Mouse (Mus musculus) stomach, postnatal 0 days (tissue): ENCODE results near the gene Mapk11. TPM values are rescaled to one million over a fixed set of nuclear protein-coding genes. Genes with fewer than 3 reads are reported as not detected.

ENCODE experiments used
- ATAC-seq: fragments of 200-750 bp; cut with Nextera tagmentation; 2 replicates; pipeline ENCODE4 v1.8.0; 2017; ENCODE audit not compliant: low FRiP score, low TSS enrichment
- DNase-seq: peaks from one replicate; pipeline ENCODE4 v3.0.0-alpha.2; 2016; ENCODE audit warnings: low spot score
- H3K27ac ChIP-seq: fragments of 300-500 bp; sonication (generic); replicated peaks from 2 replicates; pipeline ENCODE4 v1.5.1; 2014; ENCODE audit warnings: mild to moderate bottlenecking, control low read depth
- H3K27me3 ChIP-seq: fragments of 300-500 bp; sonication (generic); 2 replicates; pipeline ENCODE4 v1.6.1; 2014; ENCODE audit warnings: low read length; ENCODE audit not compliant: control insufficient read depth, insufficient read depth
- H3K36me3 ChIP-seq: fragments of 300-500 bp; sonication (generic); 2 replicates; pipeline ENCODE4 v1.6.1; 2014; ENCODE audit warnings: low read length, mixed read lengths; ENCODE audit not compliant: control insufficient read depth, insufficient read depth
- H3K4me1 ChIP-seq: fragments of 300-500 bp; sonication (generic); replicated peaks from 2 replicates; pipeline ENCODE4 v1.6.1; 2014; ENCODE audit warnings: antibody characterized with exemption; ENCODE audit not compliant: control insufficient read depth, insufficient read depth
- H3K4me2 ChIP-seq: fragments of 300-500 bp; sonication (generic); replicated peaks from 2 replicates; pipeline ENCODE4 v1.6.1; 2014; ENCODE audit warnings: low read depth, mild to moderate bottlenecking, control low read depth, moderate library complexity
- H3K4me3 ChIP-seq: fragments of 300-500 bp; sonication (generic); 2 replicates; pipeline ENCODE4 v1.5.1; 2014; ENCODE audit warnings: low read depth, low read length, control low read depth
- H3K9ac ChIP-seq: fragments of 300-500 bp; sonication (generic); 2 replicates; pipeline ENCODE4 v1.6.1; 2014; ENCODE audit warnings: mild to moderate bottlenecking, low read length, control low read depth, mixed read lengths
- H3K9me3 ChIP-seq: fragments of 300-500 bp; sonication (generic); 2 replicates; pipeline ENCODE4 v1.6.1; 2016; ENCODE audit warnings: low read length; ENCODE audit not compliant: control insufficient read depth
- CTCF ChIP-seq: IDR thresholded peaks from 2 replicates; pipeline ENCODE4 v1.5.1; 2016; ENCODE audit warnings: antibody characterized with exemption, low read depth, mild to moderate bottlenecking, moderate library complexity
- EP300 ChIP-seq: optimal IDR thresholded peaks from 2 replicates; pipeline ENCODE3; 2016; ENCODE audit warnings: antibody characterized with exemption
- WGBS: fragments of 180-500 bp; shearing (Covaris S2); extraction: QIAGEN DNeasy Blood & Tissue Kit; methylation state at CpG from one replicate; pipeline ENCODE4 v1.1.7; 2014; 5-methylcytosine and 5-hydroxymethylcytosine counted together
- polyA plus RNA-seq: library from polyadenylated mRNA; unstranded; fragments of >200 nt; fragmentation: Nextera tagmentation; extraction: Ambion mirVana; gene quantifications from 2 replicates; pipeline ENCODE4 v1.2.1, GENCODE M21; 2015

The Mapk11 gene
- polyA plus RNA-seq, 1 experiment from 2014 or later = 2.1 TPM

GRCm38 (mm10) chr15:89130245-89130644 lies 19.2 kb downstream of the Mapk11 start:
- Histone ChIP-seq H3K4me3 (no peak overlapping the region), H3K9me3 (no peaks in the 10 kb centered on the region), H3K9ac (no peak overlapping the region), H3K4me2 (no peak overlapping the region), H3K36me3 (no peaks in the 10 kb centered on the region), H3K4me1 (peaks cover 9% of the 10 kb centered on the region; the same call in 1 of the 2 replicates), H3K27me3 (no peaks in the 10 kb centered on the region), H3K27ac (no peak overlapping the region)
- ATAC-seq (no peak), DNase-seq (no peak)
- TF ChIP-seq CTCF = no peak
- TF ChIP-seq EP300 = no peak

- TF ChIP-seq CTCF (peak; percentile 95), EP300 (no peak)
- Histone ChIP-seq H3K4me1 (peaks cover 9% of the 10 kb centered on the region; the same call in 1 of the 2 replicates), H3K4me2 (peak within 1 kb of the TSS; percentile 61), H3K4me3 (peak within 1 kb of the TSS; percentile 64), H3K27me3 (no peaks in the 10 kb centered on the region), H3K36me3 (no peaks in the 10 kb centered on the region), H3K9me3 (no peaks in the 10 kb centered on the region), H3K9ac (peak within 1 kb of the TSS; percentile 74), H3K27ac (peak within 1 kb of the TSS; percentile 82)
- WGBS = 2% methylated on average over 36 of the region's 36 CpGs
- DNase-seq = peak; percentile 83
- peak; percentile 87 for ATAC-seq
Observed at GRCm38 (mm10) chr15:89128382-89129350, 20.8 kb downstream of the Mapk11 start, which contains the start of gene Hdac10. TSS of gene Hdac10 (minus strand) at chr15:89128700.

DNA sequence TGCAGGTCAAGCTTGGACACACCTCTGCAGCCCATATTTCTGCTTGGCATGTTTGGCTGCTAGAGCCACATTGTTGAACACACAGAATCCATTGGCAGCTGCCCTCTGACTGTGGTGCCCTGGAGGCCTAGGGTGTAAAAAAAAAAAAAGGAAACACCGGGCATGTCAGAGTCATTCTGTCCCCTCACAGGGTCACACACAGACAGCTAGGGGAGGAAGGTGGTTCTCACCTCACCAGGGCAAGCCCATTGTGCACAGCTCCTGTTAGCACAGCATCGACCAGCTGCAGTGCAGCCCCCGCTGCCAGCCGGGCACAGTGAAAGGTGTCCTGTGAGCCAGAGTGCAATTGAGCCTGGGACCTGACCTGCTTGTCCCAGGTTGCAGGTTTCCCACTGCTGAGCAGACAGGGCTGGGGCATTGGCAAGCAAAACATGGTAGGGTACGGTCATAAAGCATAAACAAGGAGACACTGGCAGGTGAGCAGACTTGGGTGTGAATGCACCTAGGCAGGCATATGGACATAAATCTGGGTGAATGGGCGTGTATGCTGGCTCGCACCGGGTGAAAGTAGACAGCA lies 22.0 kb downstream of the Mapk11 start:
- Histone ChIP-seq H3K27me3 (no peaks in the 10 kb centered on the region), H3K27ac (no peak overlapping the region), H3K4me3 (peak overlapping the region; percentile 64), H3K4me1 (peaks cover 9% of the 10 kb centered on the region; the same call in 1 of the 2 replicates), H3K9me3 (no peaks in the 10 kb centered on the region), H3K9ac (peak overlapping the region; percentile 74), H3K36me3 (no peaks in the 10 kb centered on the region), H3K4me2 (peak overlapping the region; percentile 61)
- WGBS = 82% methylated on average over 8 of the region's 8 CpGs
- ATAC-seq = no peak
- DNase-seq = no peak
- no peak for TF ChIP-seq EP300

GRCm38 (mm10) chr15:89126622-89127021 lies 22.8 kb downstream of the Mapk11 start:
- H3K4me3 ChIP-seq = no peak overlapping the region
- no peak for TF ChIP-seq CTCF
- no peak for TF ChIP-seq EP300
- peaks cover 11% of the 10 kb centered on the region; the same call in 1 of the 2 replicates for H3K4me1 ChIP-seq
- H3K27me3 ChIP-seq = no peaks in the 10 kb centered on the region
- ATAC-seq (no peak), DNase-seq (no peak)
- H3K9me3 ChIP-seq = no peaks in the 10 kb centered on the region
- H3K9ac ChIP-seq = no peak overlapping the region
- H3K27ac ChIP-seq = no peak overlapping the region
- no peaks in the 10 kb centered on the region for H3K36me3 ChIP-seq
- 91% methylated on average over 8 of the region's 8 CpGs for WGBS
- H3K4me2 ChIP-seq = no peak overlapping the region

DNA sequence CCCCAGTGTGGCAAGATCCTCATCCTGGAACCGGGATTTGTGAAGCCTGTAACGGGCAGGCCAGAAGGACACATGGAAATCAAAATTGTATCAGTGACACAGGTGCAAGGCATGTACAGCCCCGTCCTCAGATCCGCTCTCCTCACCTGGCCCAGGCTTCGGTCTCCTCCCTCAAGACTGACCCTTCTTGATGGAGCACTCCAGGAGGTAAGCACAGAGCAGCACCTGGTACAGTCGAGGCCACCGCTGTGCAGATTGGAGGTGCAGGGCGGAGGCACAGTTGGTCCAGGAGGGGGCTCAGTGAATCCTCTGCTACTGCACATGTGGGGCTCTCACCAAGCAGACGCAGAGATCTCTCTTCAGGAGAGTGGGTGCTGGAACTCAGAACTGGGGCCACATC lies 24.1 kb downstream of the Mapk11 start:
- Histone ChIP-seq H3K4me3 (no peak overlapping the region), H3K4me1 (peaks cover 11% of the 10 kb centered on the region; the same call in 1 of the 2 replicates), H3K9ac (no peak overlapping the region), H3K9me3 (no peaks in the 10 kb centered on the region), H3K27ac (no peak overlapping the region), H3K27me3 (no peaks in the 10 kb centered on the region), H3K36me3 (no peaks in the 10 kb centered on the region; the same call in 1 of the 2 replicates), H3K4me2 (no peak overlapping the region)
- ATAC-seq = no peak
- 94% methylated on average over 9 of the region's 9 CpGs for WGBS
- no peak for TF ChIP-seq CTCF
- no peak for TF ChIP-seq EP300
- DNase-seq = no peak
